ENCODE assay signal across 11 mouse cellular contexts in the genomic region with DNA sequence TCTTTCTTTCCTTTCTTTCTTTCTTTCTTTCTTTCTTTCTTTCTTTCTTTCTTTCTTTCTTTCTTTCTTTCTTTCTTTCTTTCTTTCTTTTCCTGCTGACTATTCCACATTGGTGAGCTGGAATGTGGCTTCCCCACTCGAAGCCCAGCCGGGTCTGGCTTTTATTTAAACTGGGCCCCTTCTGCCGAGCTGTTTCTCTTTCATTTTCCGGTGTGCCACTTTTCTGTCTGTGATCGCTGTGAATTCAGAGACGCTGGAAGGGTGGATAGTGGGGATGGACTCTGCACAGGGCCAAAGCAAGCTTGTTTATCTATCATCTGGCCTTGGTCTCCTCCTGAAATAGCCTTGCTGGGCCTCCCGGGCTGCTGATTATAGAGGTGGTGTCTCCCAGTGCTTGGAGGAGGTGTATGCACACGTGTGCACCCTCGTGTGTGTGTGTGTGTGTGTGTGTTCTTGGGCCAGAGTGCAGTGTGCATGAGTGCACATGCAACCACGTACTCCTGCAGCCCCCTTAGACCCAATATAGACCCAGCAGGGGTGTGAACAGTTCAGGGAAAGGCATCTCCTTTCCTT. TPM values are rescaled to one million over a fixed set of nuclear protein-coding genes. Genes with fewer than 3 reads are reported as not detected.
A peak's percentile ranks its signal among the peaks of the same experiment; 100 is the strongest.
DNase-seq lines count a peak whose midpoint lies in the region; ATAC-seq and TF ChIP-seq lines count a peak whose summit lies in the region.
"Had no signal": no experiment of that assay in that cellular context is flagged by ENCODE, and none has a peak within 500 bp of the region (broad histone marks: within the 10 kb centered on the region; RNA-seq: fewer than 3 reads in every experiment).

No protein-coding gene starts in this region.

- DNase-seq in forebrain, embryonic 10.5 days (ENCODE audit: extremely low spot score, low spot score) = no peak
- DNase-seq in lung, postnatal 14 days = no peak
- peak; percentile 57 for DNase-seq in heart, postnatal 0 days (ENCODE audit: low spot score)
- DNase-seq in urinary bladder, postnatal 14 days (ENCODE audit: low spot score) = no peak
- no peak for DNase-seq in layer of hippocampus, postnatal 10 days (ENCODE audit: low spot score in 2 of 2)
- DNase-seq: cerebellum, postnatal 25 days; kidney, postnatal 4 days had no signal

- no peak for TF ChIP-seq EP300 in heart, postnatal 0 days (IDR thresholded peaks at IDR 0.05; ENCODE audit: low read depth)

- 60% methylated on average over 10 of the region's 10 CpGs for WGBS in forebrain, embryonic 10.5 days
- WGBS in forebrain, embryonic 16.5 days = 51% methylated on average over 10 of the region's 10 CpGs
- WGBS in lung, embryonic 15.5 days = 23% methylated on average over 10 of the region's 10 CpGs
- 22% methylated on average over 10 of the region's 10 CpGs for WGBS in heart, postnatal 0 days
- 61% methylated on average over 10 of the region's 10 CpGs for WGBS in neural tube, embryonic 13.5 days

- no peak for TF ChIP-seq CTCF in heart, postnatal 0 days (IDR thresholded peaks at IDR 0.05; ENCODE audit: low read depth)

- H3K36me3 ChIP-seq in forebrain, embryonic 10.5 days (replicated peaks) = no peaks in the 10 kb centered on the region
- H3K36me3 ChIP-seq in forebrain, embryonic 16.5 days (ENCODE audit: control insufficient read depth, insufficient read depth) = no peaks in the 10 kb centered on the region
- H3K36me3 ChIP-seq in lung, embryonic 15.5 days = no peaks in the 10 kb centered on the region
- H3K36me3 ChIP-seq in heart, postnatal 0 days (replicated peaks; ENCODE audit: control insufficient read depth, insufficient read depth, low read length) = no peaks in the 10 kb centered on the region
- no peaks in the 10 kb centered on the region for H3K36me3 ChIP-seq in neural tube, embryonic 13.5 days
- H3K36me3 ChIP-seq: midbrain, embryonic 10.5 days had no signal

- H3K9ac ChIP-seq in forebrain, embryonic 16.5 days (replicated peaks; ENCODE audit: low read depth, low read length) = no peak overlapping the region
- peak overlapping the region; percentile 36 for H3K9ac ChIP-seq in lung, embryonic 15.5 days
- no peak overlapping the region for H3K9ac ChIP-seq in heart, postnatal 0 days (replicated peaks; ENCODE audit: low read depth, low read length)
- 0 out of 2 replicates have a peak overlapping the region, but pooled peaks have one; percentile 8 for H3K9ac ChIP-seq in neural tube, embryonic 13.5 days

- no peaks in the 10 kb centered on the region for H3K9me3 ChIP-seq in forebrain, embryonic 10.5 days
- no peaks in the 10 kb centered on the region for H3K9me3 ChIP-seq in forebrain, embryonic 16.5 days (ENCODE audit: control insufficient read depth, low read length)
- no peaks in the 10 kb centered on the region for H3K9me3 ChIP-seq in lung, embryonic 15.5 days
- H3K9me3 ChIP-seq in heart, postnatal 0 days (replicated peaks; ENCODE audit: control insufficient read depth, low read length) = no peaks in the 10 kb centered on the region
- H3K9me3 ChIP-seq in neural tube, embryonic 13.5 days = no peaks in the 10 kb centered on the region
- H3K9me3 ChIP-seq: midbrain, embryonic 10.5 days had no signal

- no peak for ATAC-seq in forebrain, embryonic 16.5 days
- no peak for ATAC-seq in lung, embryonic 15.5 days (ENCODE audit: borderline replicate concordance, extremely low read depth, low FRiP score, low TSS enrichment)
- ATAC-seq in heart, postnatal 0 days (ENCODE audit: insufficient read depth, low read depth) = peak; percentile 33; the same call in 1 of the 2 replicates
- ATAC-seq in neural tube, embryonic 13.5 days (ENCODE audit: low read depth) = no peak

- no peak overlapping the region for H3K27ac ChIP-seq in forebrain, embryonic 10.5 days
- H3K27ac ChIP-seq in forebrain, embryonic 16.5 days (ENCODE audit: low read length) = no peak overlapping the region
- peak overlapping the region; percentile 89; the same call in 1 of the 2 replicates for H3K27ac ChIP-seq in lung, embryonic 15.5 days
- no peak overlapping the region for H3K27ac ChIP-seq in heart, postnatal 0 days (ENCODE audit: low read depth)
- H3K27ac ChIP-seq in neural tube, embryonic 13.5 days (replicated peaks) = no peak overlapping the region

- no peak overlapping the region for H3K4me2 ChIP-seq in forebrain, embryonic 16.5 days (ENCODE audit: low read length)
- H3K4me2 ChIP-seq in lung, embryonic 15.5 days = peak overlapping the region; percentile 70
- peak overlapping the region; percentile 52 for H3K4me2 ChIP-seq in heart, postnatal 0 days (ENCODE audit: low read depth, low read length)
- H3K4me2 ChIP-seq in neural tube, embryonic 13.5 days = 0 out of 2 replicates have a peak overlapping the region, but pooled peaks have one; percentile 9

- H3K27me3 ChIP-seq in forebrain, embryonic 10.5 days (ENCODE audit: poor library complexity, severe bottlenecking) = peaks cover 33% of the 10 kb centered on the region
- H3K27me3 ChIP-seq in forebrain, embryonic 16.5 days (replicated peaks; ENCODE audit: control insufficient read depth, insufficient read depth, low read length) = no peaks in the 10 kb centered on the region
- H3K27me3 ChIP-seq in lung, embryonic 15.5 days = no peaks in the 10 kb centered on the region
- H3K27me3 ChIP-seq in heart, postnatal 0 days (ENCODE audit: control insufficient read depth, insufficient read depth, low read length) = no peaks in the 10 kb centered on the region
- H3K27me3 ChIP-seq in neural tube, embryonic 13.5 days = no peaks in the 10 kb centered on the region

- H3K4me1 ChIP-seq in forebrain, embryonic 10.5 days = peaks cover 53% of the 10 kb centered on the region
- peaks cover 17% of the 10 kb centered on the region for H3K4me1 ChIP-seq in forebrain, embryonic 16.5 days (replicated peaks; ENCODE audit: control insufficient read depth, insufficient read depth, low read length)
- H3K4me1 ChIP-seq in lung, embryonic 15.5 days = peaks cover 67% of the 10 kb centered on the region
- H3K4me1 ChIP-seq in heart, postnatal 0 days (ENCODE audit: control insufficient read depth, insufficient read depth) = peaks cover 17% of the 10 kb centered on the region
- H3K4me1 ChIP-seq in neural tube, embryonic 13.5 days (replicated peaks) = peaks cover 30% of the 10 kb centered on the region

- H3K4me3 ChIP-seq in forebrain, embryonic 10.5 days = peak overlapping the region; percentile 13
- no peak overlapping the region for H3K4me3 ChIP-seq in forebrain, embryonic 16.5 days (replicated peaks; ENCODE audit: low read length)
- peak overlapping the region; percentile 40 for H3K4me3 ChIP-seq in lung, embryonic 15.5 days
- peak overlapping the region; percentile 9; the same call in 1 of the 2 replicates for H3K4me3 ChIP-seq in heart, postnatal 0 days (ENCODE audit: low read depth, low read length)
- no peak overlapping the region for H3K4me3 ChIP-seq in neural tube, embryonic 13.5 days

RNA-seq across cellular contexts. Expression of a gene that starts 33.5 kb away (rescaled TPM):
- polyA plus RNA-seq in forebrain, embryonic 10.5 days (2016; fragmentation: Nextera tagmentation; extraction: Ambion mirVana) = 206 and 211 TPM in 2 replicates
- polyA plus RNA-seq in forebrain, embryonic 16.5 days (2015; fragmentation: Nextera tagmentation; extraction: Ambion mirVana) = 120 and 128 TPM in 2 replicates
- polyA plus RNA-seq in lung, embryonic 15.5 days (2015; fragmentation: Nextera tagmentation; extraction: Ambion mirVana) = 141 and 145 TPM in 2 replicates
- 57.8 and 64.2 TPM in 2 replicates for total RNA-seq in heart, postnatal 0 days (2014; rRNA removed; ENCODE audit: low replicate concordance)
- polyA plus RNA-seq in heart, postnatal 0 days (2015; fragmentation: Nextera tagmentation; extraction: Ambion mirVana) = 30.5 and 31.6 TPM in 2 replicates
- 105 and 120 TPM in 2 replicates for polyA plus RNA-seq in neural tube, embryonic 13.5 days (2015; fragmentation: Nextera tagmentation; extraction: Ambion mirVana)
- total RNA-seq in layer of hippocampus, postnatal 10 days (2021) = 10 to 100 TPM; 79.5 to 90.0 TPM

Comparison
In these comparisons a context has a peak if more than half of its experiments do, and no peak if none do; other contexts are left out.
1. H3K4me3 ChIP-seq: peak in forebrain, embryonic 10.5 days (single experiment), lung, embryonic 15.5 days (single experiment) and heart, postnatal 0 days (single experiment); none in forebrain, embryonic 16.5 days (single experiment) and neural tube, embryonic 13.5 days (single experiment).
2. H3K9ac ChIP-seq: peak in lung, embryonic 15.5 days (single experiment) and neural tube, embryonic 13.5 days (single experiment); none in forebrain, embryonic 16.5 days (single experiment) and heart, postnatal 0 days (single experiment).